Mouse (Mus musculus) lung, postnatal 0 days (tissue): ENCODE data around the gene Plxna1.

Experiments
- CTCF ChIP-seq: IDR thresholded peaks from 2 replicates; pipeline ENCODE4 v1.5.1; 2016; ENCODE audit warnings: antibody characterized with exemption, mild to moderate bottlenecking
- EP300 ChIP-seq: IDR thresholded peaks from 2 replicates; pipeline ENCODE4 v1.6.1; 2016; ENCODE audit warnings: antibody characterized with exemption, mild to moderate bottlenecking, control low read depth

GRCm38 (mm10) chr6:89381172-89381571 lies 18.8 kb upstream of the Plxna1 start:
- no peak for TF ChIP-seq CTCF
- TF ChIP-seq EP300 = no peak
